Mouse (Mus musculus): ENCODE results near the gene Sh2d3c.

The Sh2d3c gene

GRCm38 (mm10) chr2:32699680-32700079 lies 21.2 kb upstream of the Sh2d3c start:
- DNase-seq (ENCODE audit: low spot score): no peak

GRCm38 (mm10) chr2:32700966-32701743 lies 19.7 kb upstream of the Sh2d3c start:
- DNase-seq (ENCODE audit: low spot score): no peak

- DNase-seq (ENCODE audit: low spot score): no peak
Measured at GRCm38 (mm10) chr2:32703046-32703445, 17.8 kb upstream of the Sh2d3c start.

- DNase-seq (ENCODE audit: low spot score): no peak
Measured at GRCm38 (mm10) chr2:32704021-32704421, 16.8 kb upstream of the Sh2d3c start, which contains the start of gene Fpgs. Gene Fpgs, minus strand, starts transcription at chr2:32704145.

- no peak for DNase-seq (ENCODE audit: low spot score)
Measured at GRCm38 (mm10) chr2:32705018-32705417, 15.8 kb upstream of the Sh2d3c start.

GRCm38 (mm10) chr2:32706971-32707370 lies 13.9 kb upstream of the Sh2d3c start:
- no peak for DNase-seq (ENCODE audit: low spot score)

- DNase-seq (ENCODE audit: low spot score): peak; percentile 75
Measured at GRCm38 (mm10) chr2:32708643-32709042, 12.2 kb upstream of the Sh2d3c start.

- DNase-seq (ENCODE audit: low spot score): no peak
Measured at GRCm38 (mm10) chr2:32709521-32710137, 11.2 kb upstream of the Sh2d3c start.

- no peak for DNase-seq (ENCODE audit: low spot score)
Measured at GRCm38 (mm10) chr2:32710425-32710824, 10.4 kb upstream of the Sh2d3c start.

- DNase-seq (ENCODE audit: low spot score): no peak
Measured at GRCm38 (mm10) chr2:32711301-32712056, 9.4 kb upstream of the Sh2d3c start.

GRCm38 (mm10) chr2:32712108-32712551 lies 8.7 kb upstream of the Sh2d3c start:
- DNase-seq (ENCODE audit: low spot score): peak; percentile 55

- peak; percentile 97 for DNase-seq (ENCODE audit: low spot score)
Measured at GRCm38 (mm10) chr2:32712586-32712933, 8.3 kb upstream of the Sh2d3c start.

- peak; percentile 93 for DNase-seq (ENCODE audit: low spot score)
Measured at GRCm38 (mm10) chr2:32712934-32713817, 7.7 kb upstream of the Sh2d3c start, which contains the start of gene Cdk9. Gene Cdk9, minus strand, starts transcription at chr2:32713076.

GRCm38 (mm10) chr2:32714117-32714986 lies 6.5 kb upstream of the Sh2d3c start:
- DNase-seq (ENCODE audit: low spot score): peak; percentile 29

- DNase-seq (ENCODE audit: low spot score): peak; percentile 74
Measured at GRCm38 (mm10) chr2:32714987-32715425, 5.8 kb upstream of the Sh2d3c start.

- DNase-seq (ENCODE audit: low spot score): no peak
Measured at GRCm38 (mm10) chr2:32718761-32719160, 2.1 kb upstream of the Sh2d3c start.

GRCm38 (mm10) chr2:32720053-32720452 lies 802 bp upstream of the Sh2d3c start:
- DNase-seq (ENCODE audit: low spot score): no peak

GRCm38 (mm10) chr2:32722046-32722445 lies 1.2 kb downstream of the Sh2d3c start:
- peak; percentile 37 for DNase-seq (ENCODE audit: low spot score)

- DNase-seq (ENCODE audit: low spot score): no peak
Measured at GRCm38 (mm10) chr2:32722581-32722980, 1.7 kb downstream of the Sh2d3c start.

- no peak for DNase-seq (ENCODE audit: low spot score)
Measured at GRCm38 (mm10) chr2:32724149-32724548, 3.3 kb downstream of the Sh2d3c start.

All from T-cell, adult 2 months (primary cell).